Mouse (Mus musculus): ENCODE measurements around the gene Tmem44. TPM values are rescaled to one million over a fixed set of nuclear protein-coding genes. Genes with fewer than 3 reads are reported as not detected.

Gene Tmem44
- polyA plus RNA-seq, 1 experiment from 2014 or later, result 1.0 TPM

Other genes with a start within 250 kb of the Tmem44 start
- gene Gp5, start 240.1 kb downstream of the Tmem44 start, polyA plus RNA-seq (2015; fragmentation: Nextera tagmentation; extraction: Ambion mirVana), result 17.2 and 21.8 TPM in 2 replicates
- 7.6 and 8.6 TPM in 2 replicates for gene Atp13a3, start 144.9 kb downstream of the Tmem44 start, polyA plus RNA-seq (2015; fragmentation: Nextera tagmentation; extraction: Ambion mirVana)
- gene Lsg1, start 36.8 kb upstream of the Tmem44 start, polyA plus RNA-seq (2015; fragmentation: Nextera tagmentation; extraction: Ambion mirVana), result 36.9 and 45.8 TPM in 2 replicates
- 5.0 and 5.9 TPM in 2 replicates for gene Fam43a, start 48.9 kb upstream of the Tmem44 start, polyA plus RNA-seq (2015; fragmentation: Nextera tagmentation; extraction: Ambion mirVana)